Mouse (Mus musculus): ENCODE measurements around the gene Cd37.

GRCm38 (mm10) chr7:45240633-45241388 lies 1.9 kb upstream of the Cd37 start, which contains the start of gene Slc6a16:
- TF ChIP-seq EP300 (IDR thresholded peaks at IDR 0.05; ENCODE audit: insufficient read depth, low read depth, low read length), result no peak
- no peak for TF ChIP-seq CTCF (IDR thresholded peaks at IDR 0.05)
- peak; percentile 23; the same call in 1 of the 2 replicates for TF ChIP-seq POLR2A (IDR thresholded peaks at IDR 0.05; ENCODE audit: insufficient read depth, low read depth, low read length)

All from heart, adult 2 months (tissue).